Mouse (Mus musculus): Measurements from ENCODE around the gene Wdhd1. TPM values are rescaled to one million over a fixed set of nuclear protein-coding genes. Genes with fewer than 3 reads are reported as not detected.

Wdhd1 gene
- polyA plus RNA-seq, 1 experiment from 2014 or later: 17.7 TPM

Other genes with a start within 250 kb of the Wdhd1 start
- gene Gch1, start 87.4 kb downstream of the Wdhd1 start, polyA plus RNA-seq (2015; fragmentation: Nextera tagmentation; extraction: Ambion mirVana): 1.7 and 2.3 TPM in 2 replicates
- gene Socs4, start 74 bp upstream of the Wdhd1 start, polyA plus RNA-seq (2015; fragmentation: Nextera tagmentation; extraction: Ambion mirVana): 3.1 and 3.6 TPM in 2 replicates
- 58.8 and 59.7 TPM in 2 replicates for gene Mapk1ip1l, start 21.4 kb upstream of the Wdhd1 start, polyA plus RNA-seq (2015; fragmentation: Nextera tagmentation; extraction: Ambion mirVana)
- 1.8 and 2.6 TPM in 2 replicates for gene Lgals3, start 90.9 kb upstream of the Wdhd1 start, polyA plus RNA-seq (2015; fragmentation: Nextera tagmentation; extraction: Ambion mirVana)
- gene Dlgap5, start 141.6 kb upstream of the Wdhd1 start, polyA plus RNA-seq (2015; fragmentation: Nextera tagmentation; extraction: Ambion mirVana): 17.7 and 22.4 TPM in 2 replicates
- 20.4 and 22.5 TPM in 2 replicates for gene Fbxo34, start 173.6 kb upstream of the Wdhd1 start, polyA plus RNA-seq (2015; fragmentation: Nextera tagmentation; extraction: Ambion mirVana)